Mouse (Mus musculus): ENCODE data around the gene Gid4. TPM values are rescaled to one million over a fixed set of nuclear protein-coding genes. Genes with fewer than 3 reads are reported as not detected.

Gene Gid4
- polyA plus RNA-seq, 1 experiment from 2014 or later: 11.3 TPM

DNA sequence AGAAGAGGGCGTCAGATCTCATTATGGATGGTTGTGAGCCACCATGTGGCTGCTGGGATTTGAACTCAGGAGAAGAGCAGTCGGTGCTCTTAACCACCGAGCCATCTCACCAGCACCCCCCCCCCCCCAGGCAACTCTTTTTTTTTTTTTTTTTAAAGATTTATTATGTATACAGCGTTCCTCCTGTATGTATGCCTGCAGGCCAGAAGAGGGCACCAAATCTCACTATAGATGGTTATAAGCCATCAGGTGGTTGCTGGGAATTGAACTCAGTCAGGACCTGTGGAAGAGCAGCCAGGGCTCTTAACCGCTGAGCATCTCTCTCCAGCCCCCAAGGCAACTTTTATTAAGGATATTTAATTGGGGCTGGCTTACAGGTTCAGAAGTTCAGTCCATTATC lies 57.6 kb downstream of the Gid4 start:
- WGBS: 77% methylated on average over 5 of the region's 5 CpGs
- no peaks in the 10 kb centered on the region; the same call in 1 of the 2 replicates for H3K36me3 ChIP-seq (ENCODE audit: control insufficient read depth, insufficient read depth)
- no peak overlapping the region for H3K4me3 ChIP-seq (ENCODE audit: low read depth, low read length)
- H3K27ac ChIP-seq (ENCODE audit: low read depth, low read length): no peak overlapping the region
- H3K4me2 ChIP-seq (replicated peaks; ENCODE audit: low read depth): no peak overlapping the region
- no peaks in the 10 kb centered on the region for H3K27me3 ChIP-seq (replicated peaks; ENCODE audit: control insufficient read depth, insufficient read depth, low read length)
- no peaks in the 10 kb centered on the region for H3K9me3 ChIP-seq (ENCODE audit: control insufficient read depth)
- H3K9ac ChIP-seq (ENCODE audit: low read depth, low read length): no peak overlapping the region
- no peak for ATAC-seq
- TF ChIP-seq CTCF (IDR thresholded peaks at IDR 0.05; ENCODE audit: low read depth): no peak; the same call in 1 of the 2 replicates
- no peaks in the 10 kb centered on the region for H3K4me1 ChIP-seq (replicated peaks; ENCODE audit: control insufficient read depth, insufficient read depth, low read length)

DNA sequence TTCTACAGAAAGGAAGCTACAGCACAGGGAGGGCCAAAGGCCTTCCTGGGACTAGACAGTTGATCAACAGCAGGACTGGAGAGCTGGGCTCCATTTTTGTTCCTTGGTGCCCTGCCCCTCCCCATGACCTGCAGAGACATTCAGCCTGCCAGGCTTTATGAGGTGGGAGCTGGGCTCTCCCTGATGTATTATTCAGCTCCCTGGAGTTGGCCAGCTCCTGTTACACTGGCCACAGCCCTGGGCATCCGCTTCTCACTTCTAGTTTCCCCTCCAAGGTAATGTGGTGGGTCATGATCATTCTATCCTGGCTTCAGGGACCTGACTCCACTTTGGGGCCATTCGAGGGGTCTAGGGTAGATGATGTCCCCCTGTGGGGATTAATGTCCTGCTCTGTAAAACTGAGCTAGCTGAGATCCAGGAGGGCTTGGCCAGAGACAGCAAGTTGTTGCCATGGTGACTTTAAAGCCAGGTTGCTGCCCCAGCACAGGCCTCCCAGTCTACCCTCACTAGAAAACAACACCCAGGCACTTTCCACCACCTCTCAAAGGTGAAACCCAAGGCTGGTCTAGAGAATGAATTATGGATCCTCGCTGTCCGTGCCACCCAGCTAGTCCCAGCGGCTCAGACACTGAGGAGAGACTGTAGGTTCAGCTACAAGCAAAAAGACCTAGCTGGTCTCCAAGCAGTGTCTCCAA lies 58.9 kb downstream of the Gid4 start:
- no peak for ATAC-seq
- 88% methylated on average over 5 of the region's 5 CpGs for WGBS
- no peak overlapping the region for H3K27ac ChIP-seq (ENCODE audit: low read depth, low read length)

DNA sequence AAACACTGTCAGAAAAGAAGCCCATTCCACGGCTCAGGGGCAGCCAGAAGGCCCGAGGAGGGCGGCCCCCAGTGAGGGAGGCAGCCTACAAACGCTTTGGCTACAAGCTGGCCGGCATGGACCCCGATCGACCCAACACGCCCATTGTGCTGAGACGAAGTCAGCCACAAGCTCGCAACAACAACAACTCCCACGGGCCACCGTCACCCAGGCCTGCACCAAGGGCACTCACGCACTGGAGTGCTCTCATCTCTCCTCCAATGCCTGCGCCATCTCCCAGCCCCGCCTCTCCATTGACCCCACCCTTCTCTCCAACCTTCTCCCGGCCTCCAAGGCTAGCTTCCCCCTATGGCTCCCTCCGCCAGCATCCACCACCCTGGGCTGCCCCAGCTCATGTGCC lies 61.2 kb downstream of the Gid4 start:
- no peaks in the 10 kb centered on the region for H3K4me1 ChIP-seq (replicated peaks; ENCODE audit: control insufficient read depth, insufficient read depth, low read length)
- no peaks in the 10 kb centered on the region for H3K9me3 ChIP-seq (ENCODE audit: control insufficient read depth)
- H3K27me3 ChIP-seq (replicated peaks; ENCODE audit: control insufficient read depth, insufficient read depth, low read length): no peaks in the 10 kb centered on the region
- WGBS: 22% methylated on average over 17 of the region's 17 CpGs
- no peak overlapping the region for H3K9ac ChIP-seq (ENCODE audit: low read depth, low read length)
- no peak overlapping the region for H3K4me3 ChIP-seq (ENCODE audit: low read depth, low read length)
- TF ChIP-seq CTCF (IDR thresholded peaks at IDR 0.05; ENCODE audit: low read depth): no peak
- ATAC-seq: peak; percentile 62
- H3K27ac ChIP-seq (ENCODE audit: low read depth, low read length): no peak overlapping the region
- H3K4me2 ChIP-seq (replicated peaks; ENCODE audit: low read depth): peak overlapping the region; percentile 27; the same call in 1 of the 2 replicates
- no peaks in the 10 kb centered on the region for H3K36me3 ChIP-seq (ENCODE audit: control insufficient read depth, insufficient read depth)

More for the DNA sequence above, 58.9 kb downstream of the Gid4 start:
- H3K9ac ChIP-seq (ENCODE audit: low read depth, low read length): no peak overlapping the region
- no peaks in the 10 kb centered on the region for H3K36me3 ChIP-seq (ENCODE audit: control insufficient read depth, insufficient read depth)
- H3K9me3 ChIP-seq (ENCODE audit: control insufficient read depth): no peaks in the 10 kb centered on the region
- TF ChIP-seq CTCF (IDR thresholded peaks at IDR 0.05; ENCODE audit: low read depth): no peak
- no peaks in the 10 kb centered on the region for H3K4me1 ChIP-seq (replicated peaks; ENCODE audit: control insufficient read depth, insufficient read depth, low read length)
- H3K4me2 ChIP-seq (replicated peaks; ENCODE audit: low read depth): no peak overlapping the region
- H3K27me3 ChIP-seq (replicated peaks; ENCODE audit: control insufficient read depth, insufficient read depth, low read length): no peaks in the 10 kb centered on the region
- no peak overlapping the region for H3K4me3 ChIP-seq (ENCODE audit: low read depth, low read length)

DNA sequence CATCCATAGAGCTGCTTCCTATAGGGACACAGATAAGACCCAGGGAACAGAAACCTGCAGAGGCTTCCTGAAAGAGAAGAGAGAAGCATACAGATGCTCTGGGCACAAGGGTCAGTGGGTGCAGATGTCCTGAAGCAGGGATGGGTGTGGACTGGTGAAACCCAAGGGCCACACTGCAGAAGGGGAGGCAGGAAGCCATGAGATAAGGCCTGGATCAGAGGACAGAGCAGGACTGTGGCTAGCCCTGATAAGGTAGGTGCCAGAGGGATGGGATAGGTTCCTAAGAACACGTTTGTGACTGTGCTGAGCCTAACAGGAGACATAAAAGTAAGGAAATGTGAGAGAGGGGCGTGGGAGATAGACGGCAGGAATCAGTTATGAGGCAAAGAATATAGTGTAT lies 69.3 kb downstream of the Gid4 start:
- Histone ChIP-seq H3K4me3 (ENCODE audit: low read depth, low read length) (no peak overlapping the region), H3K36me3 (ENCODE audit: control insufficient read depth, insufficient read depth) (no peaks in the 10 kb centered on the region), H3K27me3 (replicated peaks; ENCODE audit: control insufficient read depth, insufficient read depth, low read length) (no peaks in the 10 kb centered on the region), H3K4me2 (replicated peaks; ENCODE audit: low read depth) (no peak overlapping the region), H3K27ac (ENCODE audit: low read depth, low read length) (no peak overlapping the region), H3K4me1 (replicated peaks; ENCODE audit: control insufficient read depth, insufficient read depth, low read length) (no peaks in the 10 kb centered on the region), H3K9ac (ENCODE audit: low read depth, low read length) (no peak overlapping the region), H3K9me3 (ENCODE audit: control insufficient read depth) (no peaks in the 10 kb centered on the region)
- WGBS: 39% methylated on average over 3 of the region's 3 CpGs
- TF ChIP-seq CTCF (IDR thresholded peaks at IDR 0.05; ENCODE audit: low read depth): no peak
- ATAC-seq: no peak

DNA sequence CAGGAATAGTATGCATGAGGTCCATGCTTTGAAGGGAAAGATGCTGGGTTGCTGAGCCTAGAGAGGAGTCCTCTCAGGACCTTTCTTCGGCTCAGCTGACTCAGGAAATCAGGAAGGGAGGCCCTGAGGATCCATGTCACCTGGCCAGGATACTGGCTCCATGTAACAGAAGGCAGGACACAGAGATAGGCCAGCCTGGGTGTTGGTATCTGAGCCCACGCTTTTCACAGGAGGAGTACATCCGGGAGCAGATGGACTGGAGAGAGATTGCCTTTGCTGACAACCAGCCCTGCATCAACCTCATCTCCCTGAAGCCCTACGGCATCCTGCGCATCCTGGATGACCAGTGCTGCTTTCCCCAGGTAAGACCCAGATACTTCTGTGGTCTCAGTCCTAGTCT lies 75.8 kb downstream of the Gid4 start:
- no peaks in the 10 kb centered on the region for H3K27me3 ChIP-seq (replicated peaks; ENCODE audit: control insufficient read depth, insufficient read depth, low read length)
- no peak overlapping the region for H3K9ac ChIP-seq (ENCODE audit: low read depth, low read length)
- no peak overlapping the region for H3K4me3 ChIP-seq (ENCODE audit: low read depth, low read length)
- H3K9me3 ChIP-seq (ENCODE audit: control insufficient read depth): no peaks in the 10 kb centered on the region
- no peak for TF ChIP-seq CTCF (IDR thresholded peaks at IDR 0.05; ENCODE audit: low read depth)
- no peak overlapping the region for H3K27ac ChIP-seq (ENCODE audit: low read depth, low read length)
- no peaks in the 10 kb centered on the region for H3K36me3 ChIP-seq (ENCODE audit: control insufficient read depth, insufficient read depth)
- no peak overlapping the region for H3K4me2 ChIP-seq (replicated peaks; ENCODE audit: low read depth)
- no peaks in the 10 kb centered on the region for H3K4me1 ChIP-seq (replicated peaks; ENCODE audit: control insufficient read depth, insufficient read depth, low read length)
- no peak for ATAC-seq
- 85% methylated on average over 5 of the region's 5 CpGs for WGBS

DNA sequence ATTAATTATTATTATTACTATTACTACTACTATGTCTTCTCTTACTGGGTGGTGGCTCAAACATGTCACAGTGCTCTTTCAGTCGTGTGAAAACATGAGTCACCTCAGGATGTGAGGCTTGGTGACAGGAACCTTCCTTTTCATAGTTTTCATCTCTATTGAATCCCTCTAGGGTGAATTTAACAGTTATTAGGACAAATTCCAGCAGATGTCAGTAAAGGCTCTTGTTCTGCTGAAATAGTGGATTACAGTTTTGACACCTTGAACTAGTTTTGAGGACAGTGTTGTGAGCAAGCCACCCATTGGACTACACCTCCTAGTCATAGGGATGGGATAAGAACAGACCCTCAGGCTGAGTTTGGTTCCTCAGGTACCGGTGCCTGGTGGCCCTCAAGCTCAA lies 78.7 kb downstream of the Gid4 start:
- TF ChIP-seq CTCF (IDR thresholded peaks at IDR 0.05; ENCODE audit: low read depth): peak; percentile 33; the same call in 1 of the 2 replicates
- no peak for ATAC-seq
- H3K4me3 ChIP-seq (ENCODE audit: low read depth, low read length): no peak overlapping the region
- no peaks in the 10 kb centered on the region for H3K36me3 ChIP-seq (ENCODE audit: control insufficient read depth, insufficient read depth)
- no peak overlapping the region for H3K9ac ChIP-seq (ENCODE audit: low read depth, low read length)
- no peaks in the 10 kb centered on the region for H3K27me3 ChIP-seq (replicated peaks; ENCODE audit: control insufficient read depth, insufficient read depth, low read length)
- no peak overlapping the region for H3K4me2 ChIP-seq (replicated peaks; ENCODE audit: low read depth)
- 63% methylated on average over 2 of the region's 2 CpGs for WGBS
- no peak overlapping the region for H3K27ac ChIP-seq (ENCODE audit: low read depth, low read length)
- H3K9me3 ChIP-seq (ENCODE audit: control insufficient read depth): no peaks in the 10 kb centered on the region
- H3K4me1 ChIP-seq (replicated peaks; ENCODE audit: control insufficient read depth, insufficient read depth, low read length): no peaks in the 10 kb centered on the region

Other genes with a start within 250 kb of the Gid4 start
- 86.9 and 88.1 TPM in 2 replicates for gene Srebf1, start 194.6 kb upstream of the Gid4 start, polyA plus RNA-seq (2015; fragmentation: Nextera tagmentation; extraction: Ambion mirVana)
- gene Tom1l2, start 64.2 kb upstream of the Gid4 start, polyA plus RNA-seq (2015; fragmentation: Nextera tagmentation; extraction: Ambion mirVana): 29.6 and 35.1 TPM in 2 replicates
- gene Drc3, start 63.8 kb upstream of the Gid4 start, polyA plus RNA-seq (2015; fragmentation: Nextera tagmentation; extraction: Ambion mirVana): 1.7 and 1.9 TPM in 2 replicates
- gene Atpaf2, start 1.3 kb downstream of the Gid4 start, polyA plus RNA-seq (2015; fragmentation: Nextera tagmentation; extraction: Ambion mirVana): 60.3 and 70.4 TPM in 2 replicates
- gene Drg2, start 37.4 kb downstream of the Gid4 start, polyA plus RNA-seq (2015; fragmentation: Nextera tagmentation; extraction: Ambion mirVana): 40.9 and 41.7 TPM in 2 replicates
- gene Myo15, start 52.2 kb downstream of the Gid4 start, polyA plus RNA-seq (2015; fragmentation: Nextera tagmentation; extraction: Ambion mirVana): 0.03 and 0.05 TPM in 2 replicates
- gene Alkbh5, start 119.2 kb downstream of the Gid4 start, polyA plus RNA-seq (2015; fragmentation: Nextera tagmentation; extraction: Ambion mirVana): 37.3 and 41.7 TPM in 2 replicates

All from intestine, postnatal 0 days (tissue).